Mouse (Mus musculus) heart, adult 8-10 months (tissue): Measurements from ENCODE around the gene Trim65. TPM values are rescaled to one million over a fixed set of nuclear protein-coding genes. Genes with fewer than 3 reads are reported as not detected.

Source experiments
- total RNA-seq, 4 experiments: library from RNA; stranded (reverse); gene quantifications; 2 replicates each; pipeline ENCODE4 v1.2.4; 2022

Gene Trim65
- total RNA-seq, 4 experiments from 2014 or later: 6.6 to 8.2 (median 7.6) TPM

Other genes starting within 250 kb of the Trim65 start
- gene Smim5, start 231.2 kb downstream of the Trim65 start, total RNA-seq: 10 to 100 TPM; 11.0 to 28.2 (median 14.6) TPM
- not detected for gene Smim6, start 219.1 kb downstream of the Trim65 start, total RNA-seq
- 10 to 100 TPM; 14.7 to 21.3 (median 16.2) TPM for gene Sap30bp, start 197.8 kb downstream of the Trim65 start, total RNA-seq
- 10 to 100 TPM in 1 of 4 experiments, 1 to 10 TPM in 3; 6.8 to 14.7 (median 8.2) TPM for gene Recql5, start 197.7 kb downstream of the Trim65 start, total RNA-seq
- 1 to 10 TPM; 2.3 to 3.1 (median 3.0) TPM for gene Itgb4, start 156.4 kb downstream of the Trim65 start, total RNA-seq
- gene Galk1, start 118.4 kb downstream of the Trim65 start, total RNA-seq: 10 to 100 TPM; 12.5 to 16.0 (median 15.0) TPM
- gene H3f3b, start 103.2 kb downstream of the Trim65 start, total RNA-seq: 100 to 1,000 TPM in 3 of 4 experiments, 10 to 100 TPM in 1; 92.7 to 141 (median 123) TPM
- gene Unk, start 100.8 kb downstream of the Trim65 start, total RNA-seq: 1 to 10 TPM; 7.2 to 9.4 (median 7.8) TPM
- gene Unc13d, start 53.2 kb downstream of the Trim65 start, total RNA-seq: 1 to 10 TPM in 2 of 4 experiments, under 1 TPM in 2; 0.41 to 1.4 (median 0.83) TPM
- 100 to 1,000 TPM; 108 to 126 (median 116) TPM for gene Wbp2, start 44.1 kb downstream of the Trim65 start, total RNA-seq
- 10 to 100 TPM; 17.9 to 25.7 (median 22.1) TPM for gene Trim47, start 3.9 kb downstream of the Trim65 start, total RNA-seq
- 10 to 100 TPM; 60.0 to 66.2 (median 63.9) TPM for gene Mrpl38, start 7.7 kb upstream of the Trim65 start, total RNA-seq
- 10 to 100 TPM; 14.5 to 16.4 (median 15.2) TPM for gene Fbf1, start 37.0 kb upstream of the Trim65 start, total RNA-seq
- gene Ten1, start 67.7 kb upstream of the Trim65 start, total RNA-seq: 10 to 100 TPM; 10.1 to 15.1 (median 10.8) TPM
- 100 to 1,000 TPM; 199 to 220 (median 213) TPM for gene Acox1, start 67.9 kb upstream of the Trim65 start, total RNA-seq
- under 1 TPM; 0.49 to 0.94 (median 0.56) TPM for gene Evpl, start 106.9 kb upstream of the Trim65 start, total RNA-seq
- gene Srp68, start 143.1 kb upstream of the Trim65 start, total RNA-seq: 10 to 100 TPM; 61.3 to 72.1 (median 66.2) TPM
- not detected for gene Galr2, start 149.8 kb upstream of the Trim65 start, total RNA-seq
- 10 to 100 TPM; 49.0 to 65.8 (median 54.2) TPM for gene Exoc7, start 176.1 kb upstream of the Trim65 start, total RNA-seq
- gene Foxj1, start 204.3 kb upstream of the Trim65 start, total RNA-seq: under 1 TPM in 1 of 4 experiments, not detected in 3; 0.26 TPM